Mouse (Mus musculus) lung, adult 2 months (tissue): ENCODE measurements around the gene Tmem266. TPM values are rescaled to one million over a fixed set of nuclear protein-coding genes. Genes with fewer than 3 reads are reported as not detected.

ENCODE experiments used
- DNase-seq: peaks from one replicate; pipeline ENCODE4 v3.0.0; 2022
- H3K4me1 ChIP-seq: fragments of 200-500 bp; 2 replicates; pipeline ENCODE4 v1.6.1; 2011; ENCODE audit warnings: low read length; ENCODE audit not compliant: control insufficient read depth, insufficient read depth
- H3K4me3 ChIP-seq: fragments of 200-500 bp; replicated peaks from 2 replicates; pipeline ENCODE3; 2011; ENCODE audit warnings: low read depth, mild to moderate bottlenecking, control low read depth, low read length; ENCODE audit errors: extremely low read depth
- CTCF ChIP-seq: fragments of 200-500 bp; IDR thresholded peaks from 2 replicates; pipeline ENCODE4 v1.5.1; 2011; ENCODE audit warnings: mild to moderate bottlenecking, low read length, control low read depth; ENCODE audit not compliant: insufficient read depth
- POLR2A ChIP-seq: fragments of 200-500 bp; IDR thresholded peaks from 2 replicates; pipeline ENCODE4 v1.6.1; 2011; ENCODE audit warnings: low read depth, mild to moderate bottlenecking, control low read depth, low read length, borderline replicate concordance; ENCODE audit errors: extremely low read depth
- WGBS: fragments of 180-500 bp; shearing (Covaris S2); methylation state at CpG from one replicate; pipeline ENCODE4 v1.1.7; 2018; 5-methylcytosine and 5-hydroxymethylcytosine counted together
- polyA plus RNA-seq: library from polyadenylated mRNA; depleted of rRNA; stranded (reverse); fragments of >200 nt; gene quantifications from 2 replicates; pipeline ENCODE4 v1.2.3, GENCODE M21; 2012

The Tmem266 gene
- polyA plus RNA-seq, 1 experiment: 0.33 TPM

DNA sequence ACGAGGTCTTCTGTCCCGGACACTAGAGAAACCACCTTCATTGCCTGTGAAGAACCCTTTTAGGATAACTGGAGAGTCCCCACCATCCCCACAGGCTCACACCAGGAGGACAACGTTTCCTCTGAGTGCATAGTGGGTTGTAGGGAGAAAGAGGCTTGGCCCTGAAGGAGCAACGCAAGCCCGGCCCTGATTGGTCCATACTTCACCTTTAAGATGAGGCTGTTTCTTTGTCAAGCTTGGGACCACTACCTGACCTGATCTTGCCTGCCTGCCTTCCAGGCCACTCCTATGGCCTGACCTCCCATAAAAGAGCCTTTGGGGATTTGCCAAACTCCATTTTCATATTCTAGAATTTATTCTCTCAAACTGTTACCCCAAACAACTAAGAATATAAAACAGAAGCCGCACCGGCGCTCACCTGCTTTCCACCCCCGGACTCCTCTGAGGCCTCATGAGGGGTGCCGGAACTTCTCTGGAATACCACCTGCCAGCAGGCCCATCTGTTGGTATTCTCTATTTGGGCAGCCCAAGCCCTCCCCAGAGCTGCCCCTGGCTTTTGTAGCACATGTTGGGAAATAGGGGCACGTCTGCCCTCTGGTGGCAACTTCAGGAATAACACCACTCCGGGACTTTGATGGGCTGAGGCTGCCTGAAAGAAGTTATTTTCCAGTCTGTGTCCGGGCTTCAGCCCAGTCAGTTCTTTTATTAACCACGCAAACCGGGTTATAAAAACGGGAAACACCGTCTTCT is 65.4 kb downstream of the Tmem266 start:
- Histone ChIP-seq H3K4me1 (no peaks in the 10 kb centered on the region), H3K4me3 (no peak overlapping the region)
- TF ChIP-seq CTCF (peak; percentile 88), POLR2A (no peak)
- DNase-seq: peak; percentile 73
- 30% methylated on average over 17 of the region's 17 CpGs for WGBS

DNA sequence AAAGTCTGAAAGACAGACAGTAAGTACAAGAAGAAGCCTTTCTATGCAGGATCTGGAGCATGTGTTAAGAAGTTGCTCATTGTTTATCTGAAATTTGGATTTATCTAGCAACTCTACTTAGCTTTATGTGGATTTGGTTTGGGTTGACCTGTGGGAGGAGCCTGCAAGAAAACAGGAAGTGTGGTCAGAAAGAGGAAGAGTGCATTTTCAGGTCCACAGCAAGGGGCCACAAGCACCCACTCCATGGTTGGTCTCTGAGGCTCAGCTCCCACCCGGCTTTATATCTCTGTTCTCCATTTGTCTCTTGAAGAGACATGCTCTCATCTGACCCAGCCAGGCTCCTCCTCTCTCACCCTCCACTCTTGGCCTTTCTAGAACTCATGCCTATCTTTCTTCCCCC is 68.9 kb downstream of the Tmem266 start:
- no peak overlapping the region for H3K4me3 ChIP-seq
- 73% methylated on average over 1 of the region's 1 CpGs for WGBS
- DNase-seq: no peak
- TF ChIP-seq POLR2A: no peak
- TF ChIP-seq CTCF: no peak
- no peaks in the 10 kb centered on the region for H3K4me1 ChIP-seq

DNA sequence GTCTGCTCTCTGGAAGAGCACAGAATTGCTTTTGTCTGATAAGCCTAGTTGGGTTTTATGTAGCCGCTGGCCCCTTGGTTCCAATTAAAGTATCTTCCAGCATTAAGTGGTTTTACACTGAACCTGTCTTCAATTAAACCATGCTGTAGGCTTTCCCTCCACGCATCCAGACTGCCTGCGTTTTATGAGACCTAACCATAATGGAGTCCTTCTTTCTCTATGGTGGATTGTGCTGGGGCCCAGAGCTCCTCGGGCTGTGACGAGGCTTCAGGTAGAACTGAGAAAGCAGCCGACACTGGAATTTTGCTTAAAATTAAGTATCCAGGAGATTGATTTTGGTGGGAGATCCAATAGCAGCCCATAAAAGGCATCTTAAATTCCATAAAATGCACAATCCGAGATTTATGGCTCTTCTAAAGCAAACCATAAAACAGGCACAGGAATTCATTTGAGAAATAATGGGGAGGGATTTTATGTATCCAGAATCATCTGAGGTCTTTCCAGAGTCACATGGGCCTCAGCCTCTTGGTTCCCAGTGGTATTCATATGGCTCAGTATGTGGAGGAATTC is 72.4 kb downstream of the Tmem266 start:
- 91% methylated on average over 7 of the region's 7 CpGs for WGBS
- Histone ChIP-seq H3K4me1 (no peaks in the 10 kb centered on the region), H3K4me3 (no peak overlapping the region)
- DNase-seq: no peak
- no peak for TF ChIP-seq POLR2A
- no peak for TF ChIP-seq CTCF

DNA sequence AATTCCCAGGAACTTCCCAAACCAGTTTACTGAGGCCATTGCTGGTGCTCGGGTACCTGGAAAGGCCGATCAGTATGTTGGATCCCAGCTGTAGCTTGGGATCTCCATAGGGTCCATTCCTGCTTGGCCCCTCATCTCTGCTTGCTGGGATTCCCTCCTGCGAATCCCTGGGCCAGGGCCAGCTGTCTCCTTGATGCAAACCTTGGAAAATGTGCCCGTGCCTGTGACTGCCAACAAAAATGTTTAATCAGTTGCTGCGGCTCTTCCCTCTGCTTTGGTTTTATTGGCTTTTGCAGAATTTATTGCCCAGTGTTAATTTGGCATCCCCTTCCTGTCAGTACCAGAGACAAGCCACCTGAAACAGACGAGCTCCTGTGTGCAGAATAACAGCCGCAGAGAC is 75.6 kb downstream of the Tmem266 start:
- Histone ChIP-seq H3K4me3 (no peak overlapping the region), H3K4me1 (no peaks in the 10 kb centered on the region)
- no peak for TF ChIP-seq CTCF
- no peak for TF ChIP-seq POLR2A
- DNase-seq: no peak
- 69% methylated on average over 7 of the region's 7 CpGs for WGBS

DNA sequence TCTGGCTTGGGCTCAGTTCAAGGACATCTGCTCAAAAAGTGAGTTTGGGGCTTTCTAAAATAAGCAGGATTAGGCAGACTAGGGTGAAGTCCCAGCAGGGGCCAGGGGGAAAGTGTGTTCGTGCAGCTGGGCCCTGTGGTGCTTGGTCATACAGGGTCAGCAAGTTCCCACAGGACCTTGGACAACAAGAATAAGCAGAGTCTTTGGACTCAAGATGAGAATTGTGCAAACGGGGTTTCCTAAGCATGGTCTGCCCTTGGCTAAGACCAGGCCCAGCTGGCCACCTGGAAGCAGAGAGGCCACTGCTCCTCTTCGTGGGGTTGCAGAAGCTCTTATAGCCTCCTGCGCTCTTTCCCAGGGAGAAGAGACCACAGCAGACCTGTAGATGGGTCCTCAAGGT is 77.5 kb downstream of the Tmem266 start:
- no peak for DNase-seq
- H3K4me1 ChIP-seq: no peaks in the 10 kb centered on the region
- 65% methylated on average over 4 of the region's 4 CpGs for WGBS
- TF ChIP-seq CTCF (no peak), POLR2A (no peak)
- no peak overlapping the region for H3K4me3 ChIP-seq

DNA sequence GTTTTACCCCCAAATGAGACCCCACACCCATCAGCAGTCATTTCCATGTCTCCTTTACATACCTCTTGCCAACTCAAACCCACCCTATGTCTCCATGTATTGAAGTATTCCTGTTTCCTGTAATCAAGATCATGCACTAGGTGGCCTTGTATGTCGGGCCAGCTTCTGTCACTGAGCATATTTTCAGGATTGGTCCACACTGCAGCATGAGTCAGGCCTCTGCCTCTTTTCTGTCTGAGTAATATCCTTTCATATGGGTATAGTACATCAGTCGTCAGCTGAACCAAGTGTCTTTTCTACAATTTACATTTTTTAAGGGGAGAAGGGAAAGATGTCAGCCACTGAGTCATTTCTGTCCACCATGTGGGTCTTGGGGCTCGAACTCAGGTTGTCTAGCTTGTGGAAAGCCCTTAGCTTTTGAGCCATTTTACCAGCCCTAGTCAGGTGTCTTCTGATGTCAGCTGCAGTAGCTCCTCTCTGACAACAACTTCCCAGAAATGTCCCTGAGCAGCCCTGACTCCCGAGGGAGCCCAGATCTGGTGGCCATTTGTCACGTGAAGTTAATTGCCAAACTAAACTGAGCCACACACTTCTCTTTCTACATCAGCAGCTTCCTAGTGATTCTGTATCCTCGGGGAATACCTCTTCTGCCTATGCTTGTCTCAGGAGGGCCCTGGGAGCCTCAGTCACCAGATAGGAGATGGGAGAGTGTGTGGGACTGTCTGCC is 78.4 kb downstream of the Tmem266 start:
- no peak for TF ChIP-seq CTCF
- TF ChIP-seq POLR2A: no peak
- DNase-seq: no peak
- no peaks in the 10 kb centered on the region for H3K4me1 ChIP-seq
- no peak overlapping the region for H3K4me3 ChIP-seq
- WGBS: 60% methylated on average over 6 of the region's 6 CpGs

DNA sequence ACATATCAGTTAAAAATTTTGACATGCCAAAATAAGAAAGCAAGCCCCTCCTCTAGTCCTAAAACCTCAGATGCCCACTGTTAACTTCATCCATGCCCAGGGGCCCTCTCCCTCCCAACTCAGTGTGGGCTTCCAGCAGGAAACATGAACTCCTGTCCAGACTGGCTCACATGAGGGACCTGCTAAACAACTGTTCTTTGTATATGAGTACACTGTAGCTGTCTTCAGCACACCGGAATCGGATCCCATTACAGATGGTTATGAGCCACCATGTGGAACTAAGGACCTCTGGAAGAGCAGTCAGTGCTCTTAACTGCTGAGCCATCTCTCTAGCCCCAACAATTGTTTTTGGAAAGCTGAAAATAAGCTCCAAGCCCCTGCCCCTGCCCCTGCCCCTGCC is 80.1 kb downstream of the Tmem266 start:
- no peak for DNase-seq
- H3K4me1 ChIP-seq: no peaks in the 10 kb centered on the region
- 63% methylated on average over 2 of the region's 2 CpGs for WGBS
- no peak overlapping the region for H3K4me3 ChIP-seq
- TF ChIP-seq POLR2A (no peak), CTCF (no peak)

DNA sequence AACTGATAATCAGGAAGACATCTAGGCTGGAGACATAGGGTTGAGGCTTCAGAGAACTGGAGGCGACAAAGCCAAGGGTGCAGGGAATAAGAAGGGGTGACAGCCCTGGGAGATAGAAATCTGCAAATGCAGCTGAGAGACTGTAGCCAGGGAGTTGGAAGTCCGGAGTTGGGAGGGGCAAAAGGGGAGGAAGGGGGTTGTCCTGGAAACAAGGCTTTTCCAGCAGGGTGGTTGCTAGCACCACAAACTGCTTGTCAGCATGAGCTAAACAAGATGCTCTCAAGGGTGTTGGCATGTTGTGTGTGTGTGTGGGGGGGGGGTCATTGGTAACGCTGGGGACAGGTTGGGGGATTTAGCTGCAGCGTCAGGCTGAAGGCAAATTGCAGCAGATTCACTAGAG is 82.1 kb downstream of the Tmem266 start:
- H3K4me3 ChIP-seq: no peak overlapping the region

DNA sequence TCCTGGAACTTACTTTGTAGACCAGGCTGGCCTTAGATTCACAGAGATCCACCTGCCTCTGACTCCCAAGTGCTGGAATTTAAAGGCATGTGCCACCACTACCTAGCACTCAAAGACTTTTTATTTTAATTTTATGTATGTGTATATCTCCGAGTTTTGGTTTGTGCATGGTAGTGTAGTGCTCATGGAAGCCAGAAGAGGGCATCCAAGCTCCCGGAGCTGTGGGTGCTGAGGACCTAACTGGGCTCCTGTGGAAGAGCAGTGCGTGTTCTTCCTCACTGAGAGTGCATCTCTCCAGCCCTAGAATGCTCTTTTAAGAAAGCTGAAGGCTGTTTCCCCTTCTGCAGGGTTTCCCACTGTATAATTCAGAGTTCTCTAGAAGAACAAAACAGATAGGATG is 83.1 kb downstream of the Tmem266 start:
- TF ChIP-seq CTCF: no peak
- no peak for TF ChIP-seq POLR2A
- DNase-seq: no peak
- Histone ChIP-seq H3K4me3 (no peak overlapping the region), H3K4me1 (no peaks in the 10 kb centered on the region)
- 47% methylated on average over 3 of the region's 3 CpGs for WGBS

More for the DNA sequence above, 82.1 kb downstream of the Tmem266 start:
- no peak for DNase-seq
- WGBS: 27% methylated on average over 4 of the region's 4 CpGs
- no peaks in the 10 kb centered on the region for H3K4me1 ChIP-seq
- TF ChIP-seq POLR2A: no peak
- no peak for TF ChIP-seq CTCF

DNA sequence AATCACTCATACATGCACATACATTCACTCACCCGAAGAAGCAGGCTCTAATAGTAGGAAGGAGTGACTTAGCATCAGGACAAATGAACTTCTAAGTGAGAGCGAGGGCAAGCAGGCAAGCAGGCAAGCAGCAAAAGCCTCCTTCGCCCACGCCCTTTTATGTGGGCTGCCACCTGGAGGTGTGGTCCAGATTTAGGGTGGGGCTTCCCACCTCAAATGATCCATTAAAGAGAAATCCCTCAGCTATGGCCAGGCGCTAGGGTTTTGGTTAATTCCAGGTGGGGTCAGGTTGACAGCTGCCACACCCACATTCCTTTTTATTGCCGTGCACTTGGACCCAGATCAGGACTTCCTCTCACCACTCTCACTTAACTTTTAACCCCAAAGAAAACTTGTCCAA is 83.7 kb downstream of the Tmem266 start:
- TF ChIP-seq POLR2A: no peak
- no peak for TF ChIP-seq CTCF
- Histone ChIP-seq H3K4me3 (no peak overlapping the region), H3K4me1 (no peaks in the 10 kb centered on the region)
- DNase-seq: no peak
- WGBS: 38% methylated on average over 6 of the region's 6 CpGs

DNA sequence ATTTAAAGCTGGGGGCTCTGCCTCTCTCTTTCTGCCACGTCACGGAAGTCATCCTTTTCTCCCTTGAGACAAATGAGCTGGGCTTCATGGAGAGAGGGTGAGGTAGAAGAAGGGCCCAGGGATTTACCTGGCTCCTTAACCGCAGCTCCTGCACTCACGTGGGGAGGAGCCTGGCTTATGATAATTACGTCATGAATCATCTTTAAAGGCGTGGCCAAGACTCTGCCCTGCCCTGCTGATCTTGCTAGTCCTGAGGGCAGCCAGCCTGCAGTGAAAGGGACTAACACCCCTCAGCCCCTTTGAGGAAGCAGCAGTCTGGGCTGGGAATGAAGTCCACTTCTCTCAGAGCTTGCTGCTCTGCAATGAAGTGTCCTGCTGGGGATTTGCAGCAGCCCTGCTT is 84.4 kb downstream of the Tmem266 start:
- no peak for DNase-seq
- 50% methylated on average over 6 of the region's 6 CpGs for WGBS
- Histone ChIP-seq H3K4me1 (no peaks in the 10 kb centered on the region), H3K4me3 (no peak overlapping the region)
- TF ChIP-seq CTCF (no peak), POLR2A (no peak)
